Mouse (Mus musculus) spleen, adult 2 months (tissue): ENCODE results near the gene Wdr78.

Experiments
- CTCF ChIP-seq: fragments of 200-500 bp; IDR thresholded peaks from 2 replicates; pipeline ENCODE4 v1.5.1; 2011; ENCODE audit warnings: mild to moderate bottlenecking, inconsistent platforms; ENCODE audit not compliant: insufficient read depth, insufficient read length, insufficient replicate concordance; ENCODE audit errors: extremely low read depth
- POLR2A ChIP-seq: fragments of 200-500 bp; IDR thresholded peaks from 2 replicates; pipeline ENCODE4 v1.6.1; 2011; ENCODE audit warnings: low read depth, low read length, inconsistent platforms

DNA sequence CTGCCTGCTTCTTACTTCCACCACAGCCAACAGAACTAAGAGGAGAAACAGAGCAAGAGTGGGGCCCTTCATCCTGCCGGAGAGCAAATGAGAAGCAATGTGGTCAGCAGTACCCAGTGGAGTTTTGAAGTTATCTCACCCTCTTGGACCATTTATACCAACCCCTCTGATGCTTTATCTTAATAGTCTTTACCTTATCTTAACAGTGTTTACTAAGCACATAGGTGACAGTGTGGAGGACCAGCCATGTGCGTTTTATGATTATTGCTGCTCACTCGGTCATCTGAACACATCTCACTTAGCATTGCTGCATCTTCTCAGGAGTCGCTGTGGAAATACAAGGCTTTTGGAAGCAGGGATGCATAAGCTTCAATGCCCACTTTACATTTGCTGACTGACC, 87.7 kb downstream of the Wdr78 start, which contains the start of gene Insl5:
- TF ChIP-seq CTCF (no peak), POLR2A (no peak)
